Mouse (Mus musculus) megakaryocyte, embryonic 14.5 days (primary cell): ENCODE results near the gene Mrpl55.

ENCODE experiments used
- FLI1 ChIP-seq: IDR thresholded peaks from 2 replicates; pipeline ENCODE4 v1.6.1; 2012; ENCODE audit warnings: low read length, inconsistent platforms, mixed read lengths
- GATA1 ChIP-seq: IDR thresholded peaks from 3 replicates; pipeline ENCODE4 v1.6.1; 2012; ENCODE audit warnings: mixed read lengths, low read length, inconsistent platforms, borderline replicate concordance

DNA sequence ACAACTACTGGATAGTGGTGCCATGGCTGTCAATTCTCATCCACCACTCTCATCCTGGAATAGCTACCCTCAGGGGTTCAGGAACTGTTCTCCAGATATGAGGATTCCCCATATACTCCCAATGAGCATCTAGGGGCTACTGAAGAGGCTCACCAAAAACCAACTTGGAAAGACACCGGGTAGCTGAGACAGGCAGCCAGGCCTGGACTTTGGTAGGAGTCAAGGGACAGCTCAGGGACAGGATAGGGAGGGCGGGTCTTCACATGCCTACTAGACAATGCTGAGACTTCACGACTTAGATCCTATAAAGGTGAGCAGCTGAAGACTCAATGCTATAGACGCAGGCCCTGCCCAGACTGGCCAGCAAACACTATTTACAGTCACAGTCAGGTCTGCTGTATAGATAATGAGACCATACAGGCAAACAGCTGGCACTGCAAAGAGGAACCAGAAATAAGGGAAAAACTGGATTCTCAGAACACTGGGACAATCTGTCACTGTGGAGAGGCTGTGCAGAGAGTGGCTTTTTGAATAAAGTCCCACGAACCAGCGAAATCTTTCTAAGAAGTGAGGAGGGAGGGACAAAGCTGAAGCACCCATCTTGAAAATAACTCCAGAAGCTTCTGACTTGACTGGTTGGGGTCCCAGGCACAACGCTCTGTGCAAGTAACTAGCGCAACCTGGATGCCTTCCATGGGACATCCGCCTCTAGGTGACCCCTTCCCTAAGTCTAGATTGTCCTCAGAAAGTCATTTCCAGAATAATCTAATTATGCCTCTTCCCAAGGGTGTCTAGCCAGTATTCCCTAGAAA is 39.6 kb upstream of the Mrpl55 start:
- no peak for TF ChIP-seq GATA1
- TF ChIP-seq FLI1, result no peak
